Mouse (Mus musculus): Measurements from ENCODE around the gene Wasl.

Gene Wasl

DNA sequence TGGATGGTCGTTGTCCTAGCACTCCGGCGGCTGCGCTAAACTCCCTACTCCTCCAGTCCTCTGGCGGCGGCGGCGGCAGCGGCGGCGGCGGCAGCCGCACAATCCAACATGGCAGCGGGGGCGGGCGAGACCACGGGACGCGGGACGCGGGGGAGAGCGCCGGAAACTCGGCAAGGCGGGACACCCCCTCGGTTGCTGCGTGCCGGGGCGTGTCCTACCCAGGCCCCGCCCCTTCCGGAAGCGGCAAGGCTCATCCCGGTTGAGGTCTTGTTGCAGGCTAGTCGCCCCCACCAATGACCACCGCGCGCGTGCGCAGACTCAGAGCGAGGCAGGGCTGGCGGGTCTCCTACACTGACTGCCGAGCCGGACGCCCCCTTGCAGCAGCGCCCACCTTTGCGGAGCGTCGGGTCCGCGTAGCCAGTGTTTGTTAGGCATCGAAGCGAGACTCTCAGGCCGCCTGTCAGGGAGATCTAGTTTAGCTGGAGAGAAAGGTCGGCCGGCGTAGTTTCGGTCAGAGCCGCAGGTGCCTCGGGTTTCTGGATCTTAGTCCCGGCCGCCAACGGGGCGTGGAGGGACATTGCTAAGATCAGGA is at the start of gene Wasl:
Wasl (minus strand) TSS at position 143 of the 592 bp plus-strand sequence.
- peak; percentile 94 for DNase-seq (ENCODE audit: low spot score)

- DNase-seq (ENCODE audit: low spot score) = no peak
Measured at GRCm38 (mm10) chr6:24707499-24707898, 42.7 kb upstream of the Wasl start.

GRCm38 (mm10) chr6:24707090-24707489 is 42.3 kb upstream of the Wasl start:
- no peak for DNase-seq (ENCODE audit: low spot score)

DNA sequence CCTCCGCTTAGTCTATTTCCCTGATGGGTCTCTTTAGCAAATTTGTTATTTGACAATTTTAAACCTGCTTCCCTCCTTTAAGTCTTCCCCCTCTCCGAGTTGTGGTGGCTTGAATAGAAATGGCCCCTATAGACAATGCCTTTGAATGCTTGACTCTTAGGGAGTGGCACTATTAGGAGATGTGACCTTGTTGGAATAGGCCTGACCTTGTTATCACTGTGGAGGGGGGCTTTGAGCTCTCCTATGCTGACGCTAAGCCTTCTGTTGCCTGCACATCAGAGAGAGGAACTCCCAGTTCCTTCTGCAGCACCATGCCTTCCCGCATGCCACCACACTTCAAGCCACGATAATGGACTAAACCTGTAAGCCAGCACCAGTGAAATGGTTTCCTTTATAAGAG is 32.4 kb upstream of the Wasl start:
- DNase-seq (ENCODE audit: low spot score) = no peak

- DNase-seq (ENCODE audit: low spot score) = no peak
Measured at GRCm38 (mm10) chr6:24696117-24696516, 31.3 kb upstream of the Wasl start.

DNA sequence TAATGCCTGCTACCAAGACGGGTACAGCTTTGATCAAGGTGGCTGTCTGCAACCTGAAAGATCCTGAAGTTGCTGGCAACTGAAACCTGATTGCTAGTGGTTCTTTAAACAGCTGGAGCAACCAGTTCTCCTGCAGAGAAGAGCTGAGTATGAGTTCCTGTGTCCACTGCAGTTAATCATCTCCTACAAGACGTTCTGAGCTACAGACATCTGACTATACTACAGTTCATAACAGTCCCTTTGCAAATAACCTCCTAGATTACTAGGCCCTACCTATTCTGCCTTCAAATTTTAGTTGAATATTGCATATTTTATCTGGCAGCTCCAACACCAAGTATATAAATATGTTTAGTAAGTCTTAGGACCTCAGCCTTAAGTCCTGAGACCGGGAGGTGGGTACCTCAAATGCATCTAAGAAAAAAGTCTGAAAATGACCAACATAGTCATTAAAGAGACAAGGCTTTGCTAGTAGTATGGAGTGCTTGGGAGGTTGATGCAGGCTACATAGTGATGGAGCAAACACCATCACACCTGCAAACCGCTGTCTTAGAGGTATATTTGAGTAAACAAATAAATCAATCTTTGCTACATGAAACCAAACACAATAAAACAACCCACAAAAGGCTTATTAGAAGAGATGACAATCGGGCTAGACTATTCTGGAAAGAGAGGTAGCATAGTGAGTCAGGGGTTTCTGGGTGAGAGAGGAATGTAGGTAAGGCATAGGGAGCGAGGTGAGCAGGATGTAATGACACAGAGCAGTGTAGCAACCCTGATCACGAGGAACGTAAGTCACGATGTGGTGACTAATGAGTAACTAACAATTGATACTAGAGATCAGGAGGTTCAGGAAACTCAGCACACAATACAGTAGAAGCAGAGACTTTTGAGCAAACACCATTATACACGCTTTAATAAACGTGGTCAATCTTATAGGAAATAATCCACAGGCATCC is 29.9 kb upstream of the Wasl start:
- DNase-seq (ENCODE audit: low spot score) = no peak

- DNase-seq (ENCODE audit: low spot score) = no peak
Measured at GRCm38 (mm10) chr6:24687871-24688270, 23.1 kb upstream of the Wasl start.

- DNase-seq (ENCODE audit: low spot score) = no peak
Measured at GRCm38 (mm10) chr6:24683113-24683512, 18.3 kb upstream of the Wasl start.

GRCm38 (mm10) chr6:24667829-24668228 is 3.0 kb upstream of the Wasl start:
- DNase-seq (ENCODE audit: low spot score) = no peak

DNA sequence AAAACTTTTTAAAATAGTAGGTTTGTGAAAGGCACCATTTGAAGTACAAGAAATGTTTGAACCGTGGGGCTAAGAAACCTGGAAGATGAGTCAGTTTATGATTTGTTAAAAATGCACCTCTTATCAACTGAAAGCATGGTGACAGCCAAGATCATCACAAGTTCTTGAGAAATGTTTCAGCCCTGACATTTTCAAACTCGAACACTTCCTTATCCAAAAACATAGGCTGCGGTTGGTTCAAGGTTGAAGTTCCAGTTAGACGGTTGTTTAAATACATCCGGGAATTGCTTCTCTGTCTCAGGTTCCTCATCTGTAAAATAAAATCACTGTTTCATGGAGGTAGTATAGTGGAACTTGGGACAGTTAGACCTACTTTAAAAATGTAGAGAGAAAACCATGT is 1.4 kb upstream of the Wasl start:
- DNase-seq (ENCODE audit: low spot score) = no peak

DNA sequence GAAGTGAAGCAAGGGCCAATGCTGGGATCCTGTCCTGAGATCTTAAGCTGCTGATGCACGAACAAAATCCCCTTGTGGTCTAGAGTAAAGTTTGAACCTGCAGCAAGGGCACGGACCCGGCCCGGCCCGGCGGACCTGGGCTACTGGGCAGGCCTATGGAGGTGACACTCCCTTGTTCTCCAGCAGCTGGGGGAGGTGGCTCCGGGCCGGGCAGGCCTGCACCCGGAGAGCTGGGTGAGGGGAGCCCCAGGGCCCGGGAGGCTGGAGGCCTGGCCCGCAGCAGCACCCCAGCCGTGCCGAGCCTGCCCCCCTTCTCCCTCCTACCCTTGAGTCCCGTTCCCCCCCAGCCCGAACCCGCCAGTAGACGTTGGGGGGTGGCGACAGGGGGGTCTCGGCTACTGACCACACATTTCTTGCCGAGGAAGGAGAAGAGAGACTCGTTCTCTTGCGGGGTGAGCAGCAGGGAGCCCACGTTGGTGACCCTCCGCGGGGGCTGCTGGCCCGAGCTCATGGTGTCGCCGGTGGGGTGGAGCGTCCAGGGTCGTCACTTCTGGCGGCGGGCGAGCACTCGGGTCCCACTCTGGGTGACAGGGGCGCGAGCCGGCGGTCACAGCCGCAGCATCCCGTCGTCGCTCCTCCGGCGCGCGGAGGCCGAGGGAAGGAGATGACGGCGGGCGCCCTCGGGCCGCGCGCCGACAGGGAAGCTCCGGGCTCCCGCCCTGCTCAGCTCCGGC is 509 bp downstream of the Wasl start:
- no peak for DNase-seq (ENCODE audit: low spot score)

DNA sequence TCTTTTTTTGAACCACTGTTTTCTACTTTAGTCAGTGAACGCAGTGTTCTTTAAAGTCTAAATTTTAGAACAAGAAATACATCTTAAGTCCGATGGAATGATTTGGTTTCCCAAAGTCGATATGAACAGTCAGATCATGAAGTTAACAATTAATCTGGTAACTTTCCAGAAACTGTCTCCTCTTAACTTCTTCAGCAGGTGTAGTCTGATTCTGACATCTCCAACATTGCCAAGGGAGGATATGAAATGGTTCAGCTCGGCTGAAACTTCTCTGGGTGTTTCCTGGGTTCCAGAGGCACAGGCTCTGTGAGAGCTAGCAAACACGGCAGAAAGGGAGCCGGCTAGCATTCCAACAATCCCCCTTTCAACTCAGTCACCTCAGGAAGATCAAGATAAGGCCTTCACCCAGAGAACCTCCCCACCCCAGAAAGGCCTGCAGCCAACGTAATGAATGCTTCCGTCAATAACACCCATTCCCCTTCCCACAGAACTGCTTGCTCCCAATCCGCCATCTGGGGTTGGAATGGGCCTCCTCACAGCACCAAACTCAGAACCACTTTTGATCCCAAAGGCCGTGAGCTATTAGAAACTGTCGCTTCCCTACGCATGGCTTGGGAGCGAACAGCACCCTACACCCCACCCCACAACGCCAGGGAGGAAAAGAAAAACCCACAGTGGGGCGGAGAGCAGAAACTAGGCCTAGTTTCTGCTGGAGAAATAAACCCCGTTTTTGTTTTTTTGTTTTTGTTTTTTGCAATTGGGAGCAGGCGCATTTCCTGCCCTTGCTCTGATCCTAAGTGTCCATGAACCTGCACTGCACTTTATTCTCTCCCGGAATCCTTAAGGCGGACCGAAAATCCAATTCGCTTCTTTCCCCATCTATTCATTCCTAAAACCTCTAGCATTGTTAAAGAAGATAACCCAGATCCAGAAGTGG is 1.3 kb downstream of the Wasl start:
- DNase-seq (ENCODE audit: low spot score) = no peak

GRCm38 (mm10) chr6:24662483-24662882 is 2.3 kb downstream of the Wasl start:
- DNase-seq (ENCODE audit: low spot score) = no peak

GRCm38 (mm10) chr6:24661879-24662278 is 2.9 kb downstream of the Wasl start:
- no peak for DNase-seq (ENCODE audit: low spot score)

GRCm38 (mm10) chr6:24657647-24658387 is 7.0 kb downstream of the Wasl start:
- no peak for DNase-seq (ENCODE audit: low spot score)

- no peak for DNase-seq (ENCODE audit: low spot score)
Measured at GRCm38 (mm10) chr6:24656094-24656493, 8.7 kb downstream of the Wasl start.

- DNase-seq (ENCODE audit: low spot score) = no peak
Measured at GRCm38 (mm10) chr6:24651538-24651937, 13.3 kb downstream of the Wasl start.

GRCm38 (mm10) chr6:24650719-24651118 is 14.1 kb downstream of the Wasl start:
- DNase-seq (ENCODE audit: low spot score) = no peak

DNA sequence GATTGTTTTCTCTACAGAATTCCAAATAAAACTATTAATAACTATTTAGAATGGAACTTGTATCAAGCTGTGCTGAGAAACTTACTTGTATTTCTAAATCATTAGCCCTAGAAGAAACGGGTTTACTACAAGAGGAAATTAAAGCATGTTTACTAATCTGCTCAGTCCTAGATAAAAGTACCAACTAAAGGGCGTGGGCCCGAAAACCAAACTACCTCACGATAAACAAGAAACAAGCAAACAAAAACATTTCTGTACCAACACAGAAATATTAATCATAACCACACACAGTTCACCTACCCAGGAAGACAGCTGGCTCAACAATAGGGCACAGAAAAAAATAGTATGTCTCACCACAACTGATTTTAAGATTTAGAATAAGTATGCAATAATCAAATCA is 16.4 kb downstream of the Wasl start:
- no peak for DNase-seq (ENCODE audit: low spot score)

- DNase-seq (ENCODE audit: low spot score) = no peak
Measured at GRCm38 (mm10) chr6:24647103-24647691, 17.6 kb downstream of the Wasl start.

Measured in urinary bladder, postnatal 10 days (tissue).